Mouse (Mus musculus): ENCODE data around the gene Cyb5r2. TPM values are rescaled to one million over a fixed set of nuclear protein-coding genes. Genes with fewer than 3 reads are reported as not detected.
A peak's percentile ranks its signal among the peaks of the same experiment; 100 is the strongest.

Gene Cyb5r2
- total RNA-seq, 2 experiments from 2014 or later: not detected

DNA sequence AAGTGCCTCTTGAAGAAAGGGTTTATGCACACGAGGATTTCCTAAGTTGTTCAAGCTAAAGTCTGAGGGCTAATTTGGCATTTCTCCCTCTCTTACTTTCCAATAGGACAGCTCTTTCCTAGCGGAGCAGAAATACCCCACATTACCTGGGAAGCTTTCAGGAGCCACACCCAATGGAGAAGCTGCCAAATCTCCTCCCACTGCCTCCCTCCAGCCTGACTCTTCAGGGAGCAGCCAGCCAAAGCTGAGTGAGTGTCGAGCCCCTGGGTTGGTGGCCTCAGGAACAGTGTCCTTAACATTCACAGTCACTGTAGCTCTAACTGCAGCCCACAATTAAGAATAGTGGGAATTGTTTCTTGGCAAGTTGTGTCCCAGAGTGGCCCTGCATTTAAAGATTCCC is 30.3 kb downstream of the Cyb5r2 start:
- no peak for ATAC-seq (replicated peaks; ENCODE audit: poor library complexity)

DNA sequence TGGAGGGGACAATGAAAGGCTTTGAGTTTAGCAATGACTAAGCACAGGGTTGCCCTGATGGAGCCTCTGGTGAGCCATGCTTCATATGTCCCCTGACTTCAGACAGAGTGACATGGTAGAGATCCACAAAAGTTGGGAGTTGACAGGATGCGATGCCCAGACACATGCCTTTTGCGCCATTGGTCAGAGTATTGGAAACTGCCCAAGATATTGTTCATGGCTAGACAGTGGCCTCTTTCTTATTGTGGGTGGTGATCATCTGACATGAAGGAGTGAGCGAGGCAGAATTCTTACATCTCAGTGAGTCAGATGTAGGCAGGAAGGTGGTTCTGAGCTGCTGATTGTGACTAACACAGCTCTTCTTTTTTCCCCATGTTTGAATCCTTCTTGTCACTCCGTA is 35.3 kb downstream of the Cyb5r2 start:
- ATAC-seq (replicated peaks; ENCODE audit: poor library complexity): no peak

DNA sequence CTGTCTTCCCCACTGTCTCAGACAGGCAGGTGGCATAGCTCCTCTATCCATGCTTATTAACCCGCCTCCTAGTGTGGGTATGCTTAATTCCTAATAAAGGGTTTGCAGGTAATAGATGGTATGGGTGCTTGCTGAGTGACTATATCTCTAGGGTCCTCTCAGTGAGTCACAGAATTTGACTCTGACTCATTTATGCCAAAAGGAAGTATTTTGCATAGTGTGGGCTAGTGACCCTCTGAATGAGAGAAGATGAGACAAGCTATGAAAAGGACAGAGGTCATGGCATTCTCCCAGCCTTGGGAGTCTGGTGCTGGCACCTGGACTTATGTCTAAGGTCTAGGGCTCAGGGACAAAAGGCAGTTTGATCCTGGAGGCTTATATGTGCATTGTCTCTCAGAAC is 37.1 kb downstream of the Cyb5r2 start:
- ATAC-seq (replicated peaks; ENCODE audit: poor library complexity): no peak

GRCm38 (mm10) chr7:107714067-107714466 is 43.8 kb downstream of the Cyb5r2 start:
- no peak for ATAC-seq (replicated peaks; ENCODE audit: poor library complexity)

DNA sequence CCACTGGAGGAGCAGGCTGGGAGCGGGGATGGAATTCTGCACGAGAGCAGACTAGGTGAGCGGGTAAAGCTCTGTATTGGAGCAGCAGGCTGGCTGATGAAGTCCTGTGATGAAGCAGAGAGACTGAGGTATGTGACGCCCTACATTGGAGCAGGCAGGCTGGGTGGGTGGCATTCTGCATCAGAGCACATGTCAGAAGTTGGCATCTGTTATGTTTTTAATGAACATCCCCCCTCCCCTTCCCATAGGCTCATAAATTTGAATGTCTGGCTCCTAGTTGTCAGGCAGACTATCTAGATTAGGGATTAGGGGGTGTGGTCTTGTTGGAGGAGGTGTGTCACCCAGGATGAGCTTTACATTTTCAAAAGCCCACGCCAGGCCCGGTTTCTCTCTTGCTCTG is 45.1 kb downstream of the Cyb5r2 start:
- ATAC-seq (replicated peaks; ENCODE audit: poor library complexity): no peak

DNA sequence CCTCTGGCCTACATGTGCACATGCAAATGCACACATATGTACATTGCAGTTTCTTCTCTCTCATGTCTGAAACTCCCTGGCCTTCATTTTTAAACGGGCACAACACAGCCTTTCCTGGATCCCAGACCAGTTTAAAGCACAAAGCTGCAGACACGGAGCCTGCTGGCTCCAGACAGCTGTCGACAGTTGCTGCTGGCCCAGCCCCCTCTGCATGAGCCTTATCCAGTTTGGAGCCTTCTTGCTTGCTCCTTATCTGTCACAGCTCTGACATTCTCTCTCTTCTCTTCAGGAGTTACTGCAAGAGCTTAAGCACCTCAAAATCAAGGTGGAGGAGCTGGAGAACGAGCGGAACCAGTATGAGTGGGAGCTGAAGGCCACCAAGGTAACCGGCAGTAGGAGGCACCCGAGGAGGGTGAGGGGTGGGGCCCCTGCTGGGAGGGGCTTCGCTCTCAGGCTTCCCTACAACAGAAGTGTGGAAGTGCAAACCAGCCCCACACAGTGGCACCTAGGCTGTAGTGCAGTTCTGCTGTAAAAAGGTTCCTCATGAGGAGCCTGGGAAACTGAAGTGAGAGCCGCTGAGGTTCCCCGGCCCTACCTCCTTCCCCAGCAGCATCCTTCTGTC is 49.2 kb downstream of the Cyb5r2 start:
- peak; percentile 81 for ATAC-seq (replicated peaks; ENCODE audit: poor library complexity)

GRCm38 (mm10) chr7:107707650-107708049 is 50.2 kb downstream of the Cyb5r2 start:
- peak; percentile 79 for ATAC-seq (replicated peaks; ENCODE audit: poor library complexity)

DNA sequence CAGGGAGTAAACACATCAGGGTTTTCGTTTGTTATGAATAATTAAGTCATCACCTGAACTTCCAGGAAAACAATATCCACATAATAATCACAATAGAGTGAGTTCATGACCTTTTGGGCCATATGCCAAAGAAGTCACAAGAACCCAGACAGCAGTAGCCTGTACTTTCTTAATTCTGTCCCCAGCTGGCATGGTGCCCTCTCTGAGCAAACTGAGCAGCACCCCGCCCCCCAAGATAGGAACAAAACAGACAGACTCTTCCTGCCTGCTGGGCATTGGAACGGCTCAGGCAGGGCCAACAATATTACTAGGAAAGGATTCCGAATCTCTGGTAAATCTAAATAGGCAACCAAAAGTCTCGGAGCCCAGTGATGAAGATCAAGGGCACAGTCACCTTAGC is 51.9 kb downstream of the Cyb5r2 start:
- no peak for ATAC-seq (replicated peaks; ENCODE audit: poor library complexity)

DNA sequence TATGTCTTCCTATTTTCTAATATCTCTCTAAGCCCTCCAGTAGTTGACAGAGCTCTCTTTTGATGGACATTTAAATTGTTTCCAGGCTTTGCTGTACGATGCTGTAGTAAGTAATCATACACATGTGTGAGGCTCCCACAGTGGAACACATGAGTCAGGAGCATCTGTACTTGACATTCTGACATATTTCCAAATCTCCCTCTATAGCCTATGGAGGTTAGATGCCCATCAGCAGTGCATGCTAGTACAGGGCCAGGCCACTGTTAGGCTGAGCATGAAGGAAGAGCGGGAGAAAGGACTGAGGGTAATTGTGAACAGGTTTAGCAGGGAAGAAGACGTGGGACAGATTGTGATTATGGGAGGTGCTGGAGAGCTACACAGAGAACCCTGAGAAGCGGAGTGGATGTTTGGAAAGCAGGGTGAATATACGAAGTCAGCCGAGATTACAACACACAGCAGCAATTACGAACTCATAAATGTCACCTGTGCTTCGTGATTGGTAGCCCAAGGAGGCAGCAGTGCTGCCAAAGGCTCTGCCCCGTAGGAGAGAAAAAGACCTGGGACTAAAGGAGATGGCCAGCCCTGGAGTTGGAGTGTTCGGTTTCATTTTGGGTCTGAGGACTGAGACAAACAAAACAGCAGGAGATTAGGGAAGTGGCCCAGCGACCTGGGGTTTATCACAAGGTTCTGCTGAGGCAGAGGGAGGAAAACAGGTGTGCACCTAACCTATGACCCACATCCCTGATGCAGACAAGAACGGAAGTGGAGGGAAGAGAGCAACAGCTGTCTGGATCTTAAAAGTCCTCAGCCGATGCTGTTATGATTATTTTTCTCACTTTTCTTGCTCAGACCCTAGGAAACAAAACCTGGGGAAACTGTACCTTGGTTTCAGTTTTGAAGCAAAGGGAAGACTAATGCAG is 55.1 kb downstream of the Cyb5r2 start:
- ATAC-seq (replicated peaks; ENCODE audit: poor library complexity): no peak

DNA sequence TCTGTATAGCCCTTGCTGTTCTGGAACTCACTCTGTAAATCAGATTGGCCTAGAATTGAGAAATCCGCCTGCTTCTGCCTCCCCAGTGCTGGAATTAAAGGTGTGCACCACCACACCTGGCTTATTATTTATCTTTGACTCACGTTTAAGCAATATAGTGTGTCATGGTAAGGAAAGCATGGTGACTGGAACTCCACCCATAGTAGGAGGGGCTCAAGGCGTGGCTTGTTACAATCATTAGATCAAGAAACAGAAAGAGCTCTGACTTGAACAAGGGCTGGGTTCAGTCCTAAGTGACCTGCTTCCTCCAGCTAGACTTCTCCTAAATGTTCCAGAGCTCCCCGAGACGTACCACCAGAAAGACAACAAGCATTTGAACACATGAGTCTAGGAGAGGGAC is 57.2 kb downstream of the Cyb5r2 start:
- peak; percentile 47 for ATAC-seq (replicated peaks; ENCODE audit: poor library complexity)

DNA sequence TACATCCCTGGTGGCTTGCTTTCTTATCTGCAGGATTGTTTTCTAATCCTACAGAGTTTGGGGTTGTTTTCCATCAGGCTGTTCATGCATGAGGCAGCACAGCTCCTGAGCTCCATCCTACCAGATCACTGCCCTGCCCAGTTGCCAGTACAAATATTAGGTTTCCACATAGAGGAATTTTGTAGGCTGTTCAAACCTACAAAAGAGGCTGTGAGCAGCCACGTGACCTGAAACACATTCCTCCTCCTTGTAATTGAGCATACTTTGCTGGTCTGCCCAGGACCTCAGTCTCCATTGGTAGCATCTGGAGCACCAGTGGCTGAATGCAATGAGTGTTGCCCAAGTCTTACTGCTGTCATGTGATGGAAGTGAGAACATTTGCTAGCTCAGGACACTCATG is 57.9 kb downstream of the Cyb5r2 start:
- no peak for ATAC-seq (replicated peaks; ENCODE audit: poor library complexity)

Other genes with a start within 250 kb of the Cyb5r2 start
- not detected in 2 replicates for gene Olfml1, start 190.6 kb downstream of the Cyb5r2 start, total RNA-seq (2015)
- gene Olfml1, start 190.6 kb downstream of the Cyb5r2 start, total RNA-seq (2017): 0.41 TPM in 1 of 2 replicates, not detected in the other
- 4.8 and 5.0 TPM in 2 replicates for gene Ppfibp2, start 162.8 kb downstream of the Cyb5r2 start, total RNA-seq (2015)
- gene Ppfibp2, start 162.8 kb downstream of the Cyb5r2 start, total RNA-seq (2017): 3.3 and 4.7 TPM in 2 replicates
- gene 5330417H12Rik, start 132.9 kb downstream of the Cyb5r2 start, total RNA-seq (2015): not detected in 2 replicates
- gene 5330417H12Rik, start 132.9 kb downstream of the Cyb5r2 start, total RNA-seq (2017): not detected in 2 replicates
- not detected in 2 replicates for gene Ovch2, start 43.2 kb upstream of the Cyb5r2 start, total RNA-seq (2015)
- gene Ovch2, start 43.2 kb upstream of the Cyb5r2 start, total RNA-seq (2017): not detected in 2 replicates
- not detected in 2 replicates for gene Olfr467, start 54.2 kb upstream of the Cyb5r2 start, total RNA-seq (2015)
- not detected in 2 replicates for gene Olfr467, start 54.2 kb upstream of the Cyb5r2 start, total RNA-seq (2017)
- not detected in 2 replicates for gene Olfr469, start 67.5 kb upstream of the Cyb5r2 start, total RNA-seq (2015)
- gene Olfr469, start 67.5 kb upstream of the Cyb5r2 start, total RNA-seq (2017): not detected in 2 replicates
- not detected in 2 replicates for gene Olfr470, start 89.5 kb upstream of the Cyb5r2 start, total RNA-seq (2015)
- not detected in 2 replicates for gene Olfr470, start 89.5 kb upstream of the Cyb5r2 start, total RNA-seq (2017)
- gene Olfr472, start 139.9 kb upstream of the Cyb5r2 start, total RNA-seq (2015): not detected in 2 replicates
- gene Olfr472, start 139.9 kb upstream of the Cyb5r2 start, total RNA-seq (2017): not detected in 2 replicates
- not detected in 2 replicates for gene Olfr473, start 172.4 kb upstream of the Cyb5r2 start, total RNA-seq (2015)
- gene Olfr473, start 172.4 kb upstream of the Cyb5r2 start, total RNA-seq (2017): not detected in 2 replicates
- gene Olfr474, start 196.6 kb upstream of the Cyb5r2 start, total RNA-seq (2015): not detected in 2 replicates
- not detected in 2 replicates for gene Olfr474, start 196.6 kb upstream of the Cyb5r2 start, total RNA-seq (2017)
- not detected in 2 replicates for gene Olfr476, start 206.8 kb upstream of the Cyb5r2 start, total RNA-seq (2015)
- gene Olfr476, start 206.8 kb upstream of the Cyb5r2 start, total RNA-seq (2017): not detected in 2 replicates
- gene Olfr477, start 228.7 kb upstream of the Cyb5r2 start, total RNA-seq (2015): not detected in 2 replicates
- gene Olfr477, start 228.7 kb upstream of the Cyb5r2 start, total RNA-seq (2017): not detected in 2 replicates

Data from megakaryocyte progenitor cell, adult 5-6 weeks (primary cell).